Mouse (Mus musculus) heart, postnatal 0 days (tissue): ENCODE measurements at regions not wholly inside any gene's neighbourhood (a gene's known extent, or its start where the extent isn't known, plus 50 kb on each side); places are given as distances from the start of the nearest gene placed in this dataset.

Experiments used
- CTCF ChIP-seq: IDR thresholded peaks from 2 replicates; pipeline ENCODE4 v1.5.1; 2016; ENCODE audit warnings: antibody characterized with exemption, control low read depth, low read depth
- EP300 ChIP-seq: IDR thresholded peaks from 2 replicates; pipeline ENCODE4 v1.6.1; 2016; ENCODE audit warnings: antibody characterized with exemption, low read depth

- TF ChIP-seq CTCF (no peak), EP300 (no peak)
These were observed 174.9 kb upstream of the Aco1 start for GRCm38 (mm10) chr4:39967938-39968337.
